Mouse (Mus musculus) hindbrain, embryonic 14.5 days (tissue): ENCODE measurements around the gene Arhgef19. TPM values are rescaled to one million over a fixed set of nuclear protein-coding genes. Genes with fewer than 3 reads are reported as not detected.
A peak's percentile ranks its signal among the peaks of the same experiment; 100 is the strongest.

Experiments used
- ATAC-seq: fragments of 200-750 bp; cut with Nextera tagmentation; 2 replicates; pipeline ENCODE4 v1.8.0; 2017; ENCODE audit warnings: moderate number of reproducible peaks, mild to moderate bottlenecking, moderate TSS enrichment, moderate library complexity; ENCODE audit not compliant: low FRiP score
- DNase-seq: peaks from one replicate; pipeline ENCODE4 v3.0.0-alpha.2; 2015; ENCODE audit warnings: low spot score
- H3K27ac ChIP-seq: fragments of 300-500 bp; sonication (generic); 2 replicates; pipeline ENCODE4 v1.5.1; 2014; ENCODE audit warnings: mild to moderate bottlenecking, moderate library complexity
- H3K27me3 ChIP-seq: fragments of 300-500 bp; sonication (generic); 2 replicates; pipeline ENCODE4 v1.6.1; 2014; ENCODE audit warnings: mild to moderate bottlenecking, low read length, mixed read lengths; ENCODE audit not compliant: control insufficient read depth, insufficient read depth
- H3K36me3 ChIP-seq: fragments of 300-500 bp; sonication (generic); replicated peaks from 2 replicates; pipeline ENCODE4 v1.6.1; 2014; ENCODE audit not compliant: control insufficient read depth, insufficient read depth
- H3K4me1 ChIP-seq: fragments of 300-500 bp; sonication (generic); replicated peaks from 2 replicates; pipeline ENCODE4 v1.6.1; 2014; ENCODE audit warnings: antibody characterized with exemption, low read length, mixed read lengths; ENCODE audit not compliant: control insufficient read depth, insufficient read depth
- H3K4me2 ChIP-seq: fragments of 300-500 bp; sonication (generic); replicated peaks from 2 replicates; pipeline ENCODE4 v1.6.1; 2014; ENCODE audit warnings: mild to moderate bottlenecking, moderate library complexity
- H3K4me3 ChIP-seq: fragments of 300-500 bp; sonication (generic); replicated peaks from 2 replicates; pipeline ENCODE4 v1.5.1; 2014; ENCODE audit warnings: mild to moderate bottlenecking, low read length
- H3K9ac ChIP-seq: fragments of 300-500 bp; sonication (generic); 2 replicates; pipeline ENCODE4 v1.6.1; 2014
- H3K9me3 ChIP-seq: fragments of 300-500 bp; sonication (generic); 2 replicates; pipeline ENCODE4 v1.6.1; 2016; ENCODE audit warnings: low read length; ENCODE audit not compliant: control insufficient read depth
- WGBS: fragments of 180-500 bp; shearing (Covaris S2); extraction: QIAGEN DNeasy Blood & Tissue Kit; methylation state at CpG from one replicate; pipeline ENCODE4 v1.1.7; 2014; 5-methylcytosine and 5-hydroxymethylcytosine counted together
- polyA plus RNA-seq: library from polyadenylated mRNA; unstranded; fragments of >200 nt; fragmentation: Nextera tagmentation; extraction: Ambion mirVana; gene quantifications from 2 replicates; pipeline ENCODE4 v1.2.1, GENCODE M21; 2014

The Arhgef19 gene
- polyA plus RNA-seq, 1 experiment from 2014 or later: 0.78 TPM

GRCm38 (mm10) chr4:141284486-141284885 lies 45.2 kb downstream of the Arhgef19 start:
- ATAC-seq (no peak), DNase-seq (no peak)
- 68% methylated on average over 3 of the region's 3 CpGs for WGBS
- Histone ChIP-seq H3K27ac (no peak overlapping the region), H3K4me1 (0 out of 2 replicates have a peak, but pooled peaks cover 7% of the 10 kb centered on the region), H3K4me3 (no peak overlapping the region), H3K36me3 (no peaks in the 10 kb centered on the region), H3K4me2 (no peak overlapping the region), H3K27me3 (peaks cover 13% of the 10 kb centered on the region), H3K9me3 (no peaks in the 10 kb centered on the region), H3K9ac (no peak overlapping the region)

GRCm38 (mm10) chr4:141285128-141285527 lies 45.8 kb downstream of the Arhgef19 start:
- Histone ChIP-seq H3K9ac (no peak overlapping the region), H3K4me1 (0 out of 2 replicates have a peak, but pooled peaks cover 7% of the 10 kb centered on the region), H3K27me3 (peaks cover 13% of the 10 kb centered on the region), H3K4me3 (no peak overlapping the region), H3K4me2 (no peak overlapping the region), H3K27ac (no peak overlapping the region), H3K9me3 (no peaks in the 10 kb centered on the region), H3K36me3 (no peaks in the 10 kb centered on the region)
- no peak for DNase-seq
- 6% methylated on average over 6 of the region's 8 CpGs for WGBS
- ATAC-seq: no peak

DNA sequence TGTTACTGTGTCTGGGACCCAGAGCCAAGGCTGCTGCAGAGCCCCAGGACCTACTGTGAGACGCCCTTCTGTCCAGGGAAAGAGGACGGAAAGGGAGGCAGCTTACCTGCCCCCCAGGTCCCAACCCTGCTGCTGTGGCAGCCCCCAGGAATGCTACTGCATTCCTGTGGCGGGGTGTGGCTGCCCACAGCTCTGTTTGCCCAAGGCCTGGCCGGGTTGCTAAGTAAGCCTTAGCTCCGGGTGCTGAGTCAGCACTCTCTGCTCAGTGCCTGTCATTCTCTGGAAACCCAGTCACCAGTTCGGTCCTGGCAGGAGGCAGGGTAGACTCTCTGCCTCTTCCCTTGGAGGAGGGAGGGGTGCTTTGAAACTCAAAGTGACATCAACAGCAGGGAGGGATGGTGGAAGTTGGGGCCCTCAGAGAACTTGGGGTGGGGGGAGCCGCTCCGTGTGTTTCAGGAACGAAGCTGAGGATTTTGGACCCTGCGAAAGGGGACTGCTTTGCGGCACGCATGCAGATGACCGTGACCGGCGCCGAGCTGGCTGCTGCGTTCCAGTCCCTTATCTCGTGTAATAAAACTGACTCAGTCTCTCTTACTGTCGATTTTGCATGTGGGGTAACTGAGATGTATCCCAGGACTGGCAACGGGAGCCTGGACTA lies 47.7 kb downstream of the Arhgef19 start:
- Histone ChIP-seq H3K9ac (0 out of 2 replicates have a peak overlapping the region, but pooled peaks have one; percentile 7), H3K4me1 (peaks cover 16% of the 10 kb centered on the region), H3K4me2 (0 out of 2 replicates have a peak overlapping the region, but pooled peaks have one; percentile 3), H3K36me3 (no peaks in the 10 kb centered on the region), H3K27ac (no peak overlapping the region), H3K27me3 (peaks cover 24% of the 10 kb centered on the region), H3K9me3 (no peaks in the 10 kb centered on the region), H3K4me3 (no peak overlapping the region)
- WGBS: 14% methylated on average over 20 of the region's 20 CpGs
- no peak for DNase-seq
- ATAC-seq: no peak

- Histone ChIP-seq H3K27ac (no peak overlapping the region), H3K36me3 (no peaks in the 10 kb centered on the region), H3K27me3 (peaks cover 30% of the 10 kb centered on the region), H3K9me3 (no peaks in the 10 kb centered on the region), H3K4me3 (no peak overlapping the region), H3K4me1 (peaks cover 16% of the 10 kb centered on the region), H3K4me2 (0 out of 2 replicates have a peak overlapping the region, but pooled peaks have one; percentile 3), H3K9ac (0 out of 2 replicates have a peak overlapping the region, but pooled peaks have one; percentile 7)
- DNase-seq (no peak), ATAC-seq (no peak)
- WGBS: 14% methylated on average over 15 of the region's 15 CpGs
Observed at GRCm38 (mm10) chr4:141287518-141288004, 48.3 kb downstream of the Arhgef19 start.

GRCm38 (mm10) chr4:141288152-141288551 lies 48.9 kb downstream of the Arhgef19 start:
- DNase-seq (no peak), ATAC-seq (no peak)
- H3K27me3 ChIP-seq: peaks cover 36% of the 10 kb centered on the region
- no peaks in the 10 kb centered on the region for H3K36me3 ChIP-seq
- no peak overlapping the region for H3K4me2 ChIP-seq
- no peaks in the 10 kb centered on the region for H3K9me3 ChIP-seq
- H3K27ac ChIP-seq: no peak overlapping the region
- no peak overlapping the region for H3K4me3 ChIP-seq
- no peak overlapping the region for H3K9ac ChIP-seq
- WGBS: 28% methylated on average over 8 of the region's 8 CpGs
- H3K4me1 ChIP-seq: peaks cover 16% of the 10 kb centered on the region

DNA sequence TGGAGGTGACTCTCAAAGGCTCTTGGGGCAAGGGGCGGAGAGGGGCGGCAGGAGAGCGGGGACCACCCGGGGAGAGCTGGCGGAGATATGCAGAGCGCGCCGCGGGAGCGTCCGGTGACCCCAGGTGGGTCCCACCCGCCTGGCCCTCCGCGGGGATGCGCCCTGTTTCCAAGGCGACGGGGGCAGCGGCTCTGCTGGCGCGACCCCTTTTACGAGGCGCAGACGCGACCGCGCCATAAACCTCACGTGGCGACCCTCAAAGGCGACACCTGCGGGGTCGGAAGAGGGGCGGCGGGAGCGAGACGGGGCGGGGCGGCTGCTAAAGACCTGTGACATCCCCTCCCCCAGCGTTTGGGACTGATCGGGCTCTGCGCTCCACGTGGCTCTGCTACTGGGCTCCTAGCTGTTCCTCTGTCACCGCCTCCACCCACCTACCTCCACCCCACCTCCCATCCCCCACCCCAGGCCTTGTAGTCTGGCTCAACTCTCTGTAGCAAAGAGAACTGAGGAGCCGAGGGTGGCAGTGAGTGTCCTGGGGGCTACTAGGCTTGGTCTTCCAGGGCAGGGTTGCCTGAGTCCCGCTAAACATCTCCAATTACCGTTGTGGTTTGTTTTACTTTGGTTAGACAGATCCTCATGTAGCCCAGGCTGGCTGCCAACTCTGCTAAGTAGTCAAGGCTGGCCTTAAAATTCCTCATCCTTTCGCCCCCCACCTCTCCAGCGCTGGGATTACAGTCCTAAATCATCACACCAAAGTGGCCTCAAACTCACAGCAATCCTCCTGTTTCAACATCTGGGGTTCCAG lies 52.5 kb downstream of the Arhgef19 start:
- WGBS: 2% methylated on average over 32 of the region's 47 CpGs
- H3K4me3 ChIP-seq: peak overlapping the region; percentile 34
- H3K4me1 ChIP-seq: peaks cover 21% of the 10 kb centered on the region
- no peaks in the 10 kb centered on the region for H3K36me3 ChIP-seq
- H3K27ac ChIP-seq: no peak overlapping the region
- ATAC-seq: peak; percentile 21; the same call in 1 of the 2 replicates
- no peak for DNase-seq
- H3K9ac ChIP-seq: peak overlapping the region; percentile 52; the same call in 1 of the 2 replicates
- H3K27me3 ChIP-seq: peaks cover 57% of the 10 kb centered on the region
- no peaks in the 10 kb centered on the region for H3K9me3 ChIP-seq
- peak overlapping the region; percentile 69 for H3K4me2 ChIP-seq

DNA sequence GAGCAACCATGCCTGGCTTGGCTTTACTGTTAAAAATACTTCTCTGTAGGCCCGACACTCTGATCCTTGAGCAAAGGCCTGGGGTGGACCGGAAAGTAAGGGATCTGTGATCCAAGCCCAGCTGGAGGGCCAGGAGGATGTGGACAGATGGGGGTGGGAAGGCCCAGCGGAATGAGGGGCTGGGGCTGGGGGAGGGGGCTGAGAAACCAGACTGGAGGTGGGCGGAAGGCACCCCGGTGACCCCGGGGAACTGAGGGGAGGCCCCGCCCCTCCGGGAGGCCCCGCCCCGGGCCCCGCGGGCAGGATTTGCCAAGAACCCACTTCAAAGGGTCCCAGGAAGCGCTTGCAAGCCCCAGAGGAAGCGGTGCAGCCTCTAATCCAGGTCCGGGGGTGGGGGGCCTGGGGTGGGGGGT lies 56.5 kb downstream of the Arhgef19 start:
- Histone ChIP-seq H3K9ac (no peak overlapping the region), H3K27ac (no peak overlapping the region), H3K9me3 (no peaks in the 10 kb centered on the region), H3K4me3 (no peak overlapping the region), H3K27me3 (peaks cover 74% of the 10 kb centered on the region), H3K36me3 (no peaks in the 10 kb centered on the region), H3K4me2 (no peak overlapping the region), H3K4me1 (peaks cover 15% of the 10 kb centered on the region)
- ATAC-seq (no peak), DNase-seq (no peak)
- WGBS: 4% methylated on average over 11 of the region's 15 CpGs

DNA sequence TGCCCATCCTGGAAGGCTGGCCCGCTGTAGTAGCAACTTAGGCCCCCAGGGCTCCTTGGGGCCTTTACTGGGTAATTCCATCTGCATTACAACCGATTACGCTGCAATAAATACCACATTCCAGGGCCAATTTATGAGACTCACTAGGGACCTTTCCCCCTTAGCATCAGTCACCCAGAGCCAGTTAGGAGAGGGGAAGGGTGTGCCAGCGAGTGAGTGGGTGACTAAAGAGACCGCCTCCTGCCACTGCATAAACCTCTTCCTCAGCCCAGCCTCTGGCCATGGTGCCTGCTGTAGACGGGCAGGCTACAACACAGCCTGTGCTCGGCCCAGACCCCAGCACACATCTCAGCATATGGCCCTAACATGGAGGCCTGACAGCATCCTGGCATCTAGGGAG lies 58.6 kb downstream of the Arhgef19 start:
- Histone ChIP-seq H3K4me3 (no peak overlapping the region), H3K9ac (no peak overlapping the region), H3K9me3 (no peaks in the 10 kb centered on the region), H3K36me3 (no peaks in the 10 kb centered on the region), H3K27me3 (peaks cover 74% of the 10 kb centered on the region), H3K4me1 (peaks cover 16% of the 10 kb centered on the region; the same call in 1 of the 2 replicates), H3K27ac (no peak overlapping the region), H3K4me2 (no peak overlapping the region)
- no peak for ATAC-seq
- 71% methylated on average over 7 of the region's 7 CpGs for whole genome bisulfite sequencing
- no peak for DNase-seq

DNA sequence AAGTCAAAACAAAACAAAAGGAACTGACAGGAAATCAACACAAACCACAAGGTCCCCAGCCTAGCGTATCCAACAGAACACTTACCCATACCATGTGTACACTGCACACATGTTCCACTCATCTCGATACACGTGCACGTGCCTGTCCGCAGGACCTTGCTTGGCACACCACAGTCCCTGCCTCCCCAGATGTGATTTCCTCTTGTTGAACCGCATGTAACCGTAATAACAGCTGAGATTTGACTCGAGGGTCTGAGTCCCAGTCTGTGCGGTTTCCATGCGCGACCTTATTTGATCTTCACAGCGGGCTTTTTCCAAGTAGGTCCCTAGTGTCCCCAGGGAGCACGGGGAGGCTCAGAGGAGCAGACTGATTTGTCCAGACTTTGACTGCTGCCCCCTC lies 60.1 kb downstream of the Arhgef19 start:
- no peak overlapping the region for H3K4me3 ChIP-seq
- H3K4me1 ChIP-seq: peaks cover 16% of the 10 kb centered on the region; the same call in 1 of the 2 replicates
- H3K27ac ChIP-seq: no peak overlapping the region
- H3K4me2 ChIP-seq: no peak overlapping the region
- ATAC-seq (no peak), DNase-seq (no peak)
- H3K27me3 ChIP-seq: peaks cover 73% of the 10 kb centered on the region
- no peaks in the 10 kb centered on the region for H3K9me3 ChIP-seq
- WGBS: 66% methylated on average over 13 of the region's 13 CpGs
- H3K9ac ChIP-seq: no peak overlapping the region
- no peaks in the 10 kb centered on the region for H3K36me3 ChIP-seq
